Mouse (Mus musculus) frontal cortex, adult (tissue): ENCODE measurements around the gene Zfp641.

Source experiments
- ATAC-seq: cut with Nextera tagmentation; 2 replicates; pipeline ENCODE4 v1.9.2; 2017; ENCODE audit warnings: mild to moderate bottlenecking, moderate library complexity, mixed read lengths; ENCODE audit not compliant: low TSS enrichment

Zfp641 gene

GRCm38 (mm10) chr15:98295628-98296551 lies at the start of gene Zfp641:
Zfp641 (minus strand) TSS chr15:98296161.
- ATAC-seq: peak; percentile 80

GRCm38 (mm10) chr15:98340887-98341286 lies 44.9 kb upstream of the Zfp641 start, which contains the start of gene Olfr284:
Olfr284 (minus strand) TSS chr15:98340987.
- ATAC-seq: no peak

- ATAC-seq: no peak
These were observed 21.3 kb upstream of the Zfp641 start, which contains the start of gene Olfr285 for GRCm38 (mm10) chr15:98317177-98317724. Olfr285 (minus strand) TSS chr15:98317353.

GRCm38 (mm10) chr15:98315703-98316102 lies 19.7 kb upstream of the Zfp641 start:
- ATAC-seq: no peak

- no peak for ATAC-seq
These were observed 2.3 kb downstream of the Zfp641 start for GRCm38 (mm10) chr15:98293651-98294050.

- no peak for ATAC-seq
These were observed 7.4 kb downstream of the Zfp641 start for GRCm38 (mm10) chr15:98288566-98288965.

GRCm38 (mm10) chr15:98286418-98286817 lies 9.5 kb downstream of the Zfp641 start:
- ATAC-seq: peak; percentile 64

GRCm38 (mm10) chr15:98257776-98258175 lies 38.2 kb downstream of the Zfp641 start:
- no peak for ATAC-seq

GRCm38 (mm10) chr15:98257193-98257592 lies 38.8 kb downstream of the Zfp641 start, which contains the start of gene H1fnt:
H1fnt (minus strand) TSS chr15:98257293.
- ATAC-seq: no peak

- ATAC-seq: no peak
These were observed 39.7 kb downstream of the Zfp641 start for GRCm38 (mm10) chr15:98256271-98256670.
